Mouse (Mus musculus): ENCODE data around the gene Crx.

Gene Crx

GRCm38 (mm10) chr7:15839578-15839977, 40.2 kb downstream of the Crx start, which contains the start of gene Obox6:
Gene Obox6, minus strand, starts transcription at chr7:15839678.
- DNase-seq, result no peak
